Mouse (Mus musculus): ENCODE results near the gene Avpr1a. TPM values are rescaled to one million over a fixed set of nuclear protein-coding genes. Genes with fewer than 3 reads are reported as not detected.

The Avpr1a gene
- polyA plus RNA-seq, 1 experiment from 2014 or later: 9.5 TPM

- 89% methylated on average over 5 of the region's 5 CpGs for WGBS
- Histone ChIP-seq H3K36me3 (no peaks in the 10 kb centered on the region), H3K4me1 (no peaks in the 10 kb centered on the region), H3K4me3 (no peak overlapping the region), H3K9ac (no peak overlapping the region), H3K27ac (no peak overlapping the region), H3K4me2 (replicated peaks) (no peak overlapping the region), H3K9me3 (no peaks in the 10 kb centered on the region), H3K27me3 (no peaks in the 10 kb centered on the region)
- ATAC-seq (ENCODE audit: insufficient number of reproducible peaks, insufficient read depth, low FRiP score, low TSS enrichment): no peak
These were observed 28.5 kb downstream of the Avpr1a start for GRCm38 (mm10) chr10:122476846-122477245.

- Histone ChIP-seq H3K9ac (no peak overlapping the region), H3K4me3 (no peak overlapping the region), H3K36me3 (no peaks in the 10 kb centered on the region), H3K4me1 (no peaks in the 10 kb centered on the region), H3K27ac (no peak overlapping the region), H3K4me2 (replicated peaks) (no peak overlapping the region), H3K9me3 (no peaks in the 10 kb centered on the region), H3K27me3 (no peaks in the 10 kb centered on the region)
- 15% methylated on average over 2 of the region's 2 CpGs for WGBS
- no peak for ATAC-seq (ENCODE audit: insufficient number of reproducible peaks, insufficient read depth, low FRiP score, low TSS enrichment)
These were observed 50.3 kb downstream of the Avpr1a start for GRCm38 (mm10) chr10:122498551-122498950.

GRCm38 (mm10) chr10:122499306-122499705 is 51.0 kb downstream of the Avpr1a start:
- Histone ChIP-seq H3K27me3 (no peaks in the 10 kb centered on the region), H3K9ac (no peak overlapping the region), H3K4me2 (replicated peaks) (no peak overlapping the region), H3K4me3 (no peak overlapping the region), H3K9me3 (no peaks in the 10 kb centered on the region), H3K27ac (no peak overlapping the region), H3K36me3 (no peaks in the 10 kb centered on the region), H3K4me1 (no peaks in the 10 kb centered on the region)
- no peak for ATAC-seq (ENCODE audit: insufficient number of reproducible peaks, insufficient read depth, low FRiP score, low TSS enrichment)
- 58% methylated on average over 6 of the region's 6 CpGs for WGBS

Other genes with a start within 250 kb of the Avpr1a start
- gene Ppm1h, start 230.3 kb downstream of the Avpr1a start, polyA plus RNA-seq (2016; fragmentation: Nextera tagmentation; extraction: Ambion mirVana): 5.2 and 5.3 TPM in 2 replicates

All from embryonic facial prominence, embryonic 12.5 days (tissue).